Mouse (Mus musculus) ovary, adult 18-20 months (tissue): ENCODE results near the gene Abhd16a.
A peak's percentile ranks its signal among the peaks of the same experiment; 100 is the strongest.
"Not testable (repeated sequence)": the region's sequence is repeated elsewhere in the genome, so short reads cannot be mapped to it uniquely, and the experiment has no call there.

Experiments used
- DNase-seq: peaks from one replicate; pipeline ENCODE4 v3.0.0; 2022; ENCODE audit warnings: low spot score, mixed read lengths

Abhd16a gene

GRCm38 (mm10) chr17:35121143-35121799 lies 32.2 kb downstream of the Abhd16a start, which contains the start of gene Gpank1:
Gene Gpank1, plus strand, starts transcription at chr17:35121455.
- peak; percentile 98 for DNase-seq

GRCm38 (mm10) chr17:35121871-35122303 lies 32.8 kb downstream of the Abhd16a start, which contains the start of gene Csnk2b:
Gene Csnk2b, minus strand, starts transcription at chr17:35122053.
- no peak for DNase-seq

GRCm38 (mm10) chr17:35123287-35123686 lies 34.2 kb downstream of the Abhd16a start:
- not testable (repeated sequence) for DNase-seq

- not testable (repeated sequence) for DNase-seq
Measured at GRCm38 (mm10) chr17:35124261-35124896, 35.3 kb downstream of the Abhd16a start.

- DNase-seq, result no peak
Measured at GRCm38 (mm10) chr17:35125081-35125480, 36.0 kb downstream of the Abhd16a start.

GRCm38 (mm10) chr17:35125578-35125977 lies 36.5 kb downstream of the Abhd16a start:
- no peak for DNase-seq

GRCm38 (mm10) chr17:35126206-35126611 lies 37.1 kb downstream of the Abhd16a start, which contains the start of gene D17H6S53E:
Gene D17H6S53E, plus strand, starts transcription at chr17:35126373.
- peak; percentile 60 for DNase-seq

- no peak for DNase-seq
Measured at GRCm38 (mm10) chr17:35127017-35127416, 38.0 kb downstream of the Abhd16a start.

- no peak for DNase-seq
Measured at GRCm38 (mm10) chr17:35128996-35129395, 39.9 kb downstream of the Abhd16a start.

GRCm38 (mm10) chr17:35131038-35131437 lies 42.0 kb downstream of the Abhd16a start:
- DNase-seq, result no peak

GRCm38 (mm10) chr17:35131500-35132173 lies 42.6 kb downstream of the Abhd16a start, which contains the start of gene Apom:
Gene Apom, minus strand, starts transcription at chr17:35132050.
- DNase-seq, result no peak

- DNase-seq, result no peak
Measured at GRCm38 (mm10) chr17:35132174-35132560, 43.1 kb downstream of the Abhd16a start.

GRCm38 (mm10) chr17:35133517-35133916 lies 44.5 kb downstream of the Abhd16a start:
- DNase-seq, result no peak

GRCm38 (mm10) chr17:35134801-35135590 lies 45.9 kb downstream of the Abhd16a start, which contains the start of gene Bag6:
Gene Bag6, plus strand, starts transcription at chr17:35135178.
- DNase-seq, result peak; percentile 87

- DNase-seq, result no peak
Measured at GRCm38 (mm10) chr17:35135591-35136320, 46.7 kb downstream of the Abhd16a start.

GRCm38 (mm10) chr17:35139269-35139668 lies 50.2 kb downstream of the Abhd16a start:
- no peak for DNase-seq

GRCm38 (mm10) chr17:35140490-35140996 lies 51.5 kb downstream of the Abhd16a start:
- DNase-seq, result no peak

GRCm38 (mm10) chr17:35141971-35142370 lies 52.9 kb downstream of the Abhd16a start:
- DNase-seq, result peak; percentile 87

GRCm38 (mm10) chr17:35146139-35146538 lies 57.1 kb downstream of the Abhd16a start:
- no peak for DNase-seq

- no peak for DNase-seq
Measured at GRCm38 (mm10) chr17:35147348-35147747, 58.3 kb downstream of the Abhd16a start.
